Mouse (Mus musculus) T-helper 1 cell (primary cell): ENCODE data around the gene Ms4a10.

Experiments used
- in situ Hi-C: fragments of 300-600 bp; cut with MboI, MseI; formaldehyde crosslinking; loops from one replicate; pipeline ENCODE4 v1.15.1; 2025; ENCODE audit warnings: high pct_unique_total_duplicates

Ms4a10 gene

GRCm38 (mm10) chr19:10959978-10960346, 14.5 kb downstream of the Ms4a10 start:
- in situ Hi-C loops: loop anchor here (5.0 to 10.0 kb wide), 2 partner anchors 45 to 298 kb away; no protein-coding TSS in a partner anchor

GRCm38 (mm10) chr19:10959085-10959977, 15.1 kb downstream of the Ms4a10 start:
- in situ Hi-C loops: no loop called here

GRCm38 (mm10) chr19:10952021-10952939, 22.2 kb downstream of the Ms4a10 start:
- in situ Hi-C loops: no loop called here

GRCm38 (mm10) chr19:10949558-10949957, 24.9 kb downstream of the Ms4a10 start:
- in situ Hi-C loops: no loop called here

GRCm38 (mm10) chr19:10949112-10949511, 25.4 kb downstream of the Ms4a10 start, which contains the start of gene Ccdc86:
Gene Ccdc86 (minus strand): TSS chr19:10949266.
- in situ Hi-C loops: no loop called here

- in situ Hi-C loops: no loop called here
Observed at GRCm38 (mm10) chr19:10948416-10948815, 26.1 kb downstream of the Ms4a10 start.

- in situ Hi-C loops: no loop called here
Observed at GRCm38 (mm10) chr19:10947219-10947618, 27.3 kb downstream of the Ms4a10 start.

GRCm38 (mm10) chr19:10946506-10946905, 28.0 kb downstream of the Ms4a10 start:
- in situ Hi-C loops: no loop called here

GRCm38 (mm10) chr19:10943955-10944354, 30.5 kb downstream of the Ms4a10 start:
- in situ Hi-C loops: no loop called here

- in situ Hi-C loops: no loop called here
Observed at GRCm38 (mm10) chr19:10940801-10941457, 33.5 kb downstream of the Ms4a10 start.

- in situ Hi-C loops: no loop called here
Observed at GRCm38 (mm10) chr19:10940097-10940800, 34.2 kb downstream of the Ms4a10 start.

- in situ Hi-C loops: no loop called here
Observed at GRCm38 (mm10) chr19:10938771-10939170, 35.7 kb downstream of the Ms4a10 start.

GRCm38 (mm10) chr19:10937110-10937563, 37.3 kb downstream of the Ms4a10 start, which contains the start of gene Ptgdr2:
Gene Ptgdr2 (plus strand): TSS chr19:10937160.
- in situ Hi-C loops: no loop called here

GRCm38 (mm10) chr19:10936077-10936476, 38.4 kb downstream of the Ms4a10 start:
- in situ Hi-C loops: no loop called here

- in situ Hi-C loops: no loop called here
Observed at GRCm38 (mm10) chr19:10935029-10935428, 39.4 kb downstream of the Ms4a10 start.

GRCm38 (mm10) chr19:10930641-10931040, 43.8 kb downstream of the Ms4a10 start:
- in situ Hi-C loops: no loop called here

GRCm38 (mm10) chr19:10926666-10927065, 47.8 kb downstream of the Ms4a10 start:
- in situ Hi-C loops: no loop called here

- in situ Hi-C loops: no loop called here
Observed at GRCm38 (mm10) chr19:10926123-10926621, 48.3 kb downstream of the Ms4a10 start.

- in situ Hi-C loops: no loop called here
Observed at GRCm38 (mm10) chr19:10924220-10924619, 50.2 kb downstream of the Ms4a10 start.

- in situ Hi-C loops: no loop called here
Observed at GRCm38 (mm10) chr19:10921058-10921457, 53.4 kb downstream of the Ms4a10 start.

- in situ Hi-C loops: no loop called here
Observed at GRCm38 (mm10) chr19:10920532-10920931, 53.9 kb downstream of the Ms4a10 start, which contains the start of gene Zp1. Gene Zp1 (minus strand): TSS chr19:10920632.
